Comparison of ENCODE assay signal across 8 mouse cellular contexts in the genomic region with DNA sequence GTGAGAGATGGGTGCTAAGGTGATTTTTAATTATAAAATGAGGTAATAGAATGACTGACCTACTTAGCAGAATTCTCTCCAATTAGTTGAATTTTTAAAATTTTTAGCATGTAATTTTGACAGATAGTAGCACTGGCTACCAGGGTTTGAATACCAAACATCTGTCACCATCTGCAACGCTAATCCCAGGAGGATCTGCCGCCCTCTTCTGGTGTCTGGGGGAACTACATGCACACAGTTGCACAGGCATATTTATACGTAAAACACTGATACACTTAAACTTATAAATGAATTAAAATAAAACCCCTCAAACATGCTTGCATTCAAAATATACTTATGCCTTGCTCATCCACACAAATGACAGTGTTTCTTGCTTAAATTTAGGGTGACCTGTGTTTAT.
A peak's percentile ranks its signal among the peaks of the same experiment; 100 is the strongest.
DNase-seq lines count a peak whose midpoint lies in the region.

No protein-coding gene starts in this region.

- intact Hi-C loops in heart, postnatal 14 days (cut with DNase I) = no loop called here
- intact Hi-C loops in heart, postnatal 25 days (cut with DNase I) = no loop called here

- peak; percentile 33 to 55 for DNase-seq in heart, postnatal 14 days
- no peak for DNase-seq in heart, postnatal 25 days (ENCODE audit: low spot score)
- peak; percentile 36 for DNase-seq in urinary bladder, postnatal 14 days (ENCODE audit: low spot score)
- no peak for DNase-seq in urinary bladder, postnatal 10 days (ENCODE audit: low spot score)
- peak; percentile 54 to 55 for DNase-seq in cerebellum, postnatal 36 days
- peak; percentile 14 to 34 for DNase-seq in layer of hippocampus, postnatal 36 days
- peak; percentile 1 for DNase-seq in retina, postnatal 7 days (ENCODE audit: low read depth, low spot score)
- DNase-seq in yolk sac, embryonic 10.5 days (ENCODE audit: low spot score) = no peak

Comparison
In these comparisons a context has a peak if more than half of its experiments do, and no peak if none do; other contexts are left out.
1. DNase-seq: peak in heart, postnatal 14 days (2 of 2), urinary bladder, postnatal 14 days (single experiment), cerebellum, postnatal 36 days (2 of 2), layer of hippocampus, postnatal 36 days (2 of 2) and retina, postnatal 7 days (single experiment); none in heart, postnatal 25 days (single experiment), urinary bladder, postnatal 10 days (single experiment) and yolk sac, embryonic 10.5 days (single experiment).